Mouse (Mus musculus) adrenal gland, postnatal 36 days (tissue): ENCODE measurements around the gene Use1. TPM values are rescaled to one million over a fixed set of nuclear protein-coding genes. Genes with fewer than 3 reads are reported as not detected.
A peak's percentile ranks its signal among the peaks of the same experiment; 100 is the strongest.

ENCODE experiments used
- DNase-seq, 2 experiments: peaks; one replicate each; pipeline ENCODE4 v3.0.0; 2021; ENCODE audit warnings: mixed read lengths in 1 of 2
- total RNA-seq, 2 experiments: library from RNA; stranded (reverse); gene quantifications; 2 replicates each; pipeline ENCODE4 v1.2.3; 2021

The Use1 gene
- total RNA-seq, 2 experiments from 2014 or later = 192 to 200 TPM

DNA sequence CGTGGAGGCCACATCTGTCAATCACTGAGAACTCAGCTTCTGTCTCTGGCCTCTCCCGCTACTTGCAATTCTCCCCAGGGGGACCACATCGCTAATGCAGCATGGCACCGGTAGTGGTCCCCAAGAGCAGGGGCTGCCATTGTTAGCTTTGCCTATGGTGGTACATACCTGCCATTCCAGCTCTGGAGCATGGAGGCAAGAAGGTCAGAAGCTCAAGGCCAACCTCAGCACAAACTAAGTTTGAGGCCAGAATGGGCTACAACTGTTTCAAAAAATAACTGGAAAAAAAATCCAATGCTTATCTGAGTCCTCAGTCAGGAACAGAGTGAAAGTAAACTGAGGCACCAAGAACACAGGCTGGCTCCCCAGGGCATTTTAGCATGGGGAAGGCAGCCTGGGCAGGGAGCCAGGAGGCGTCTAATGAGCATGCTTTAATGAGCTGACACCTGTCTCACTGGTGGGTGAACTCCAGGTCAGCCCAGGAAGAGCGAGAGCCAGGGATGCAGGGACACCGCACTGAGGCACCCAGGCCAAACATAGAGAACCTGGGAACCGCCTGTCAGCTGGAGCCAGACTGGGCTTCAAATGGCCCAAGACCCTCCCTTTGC lies 9.9 kb downstream of the Use1 start:
- no peak for DNase-seq

DNA sequence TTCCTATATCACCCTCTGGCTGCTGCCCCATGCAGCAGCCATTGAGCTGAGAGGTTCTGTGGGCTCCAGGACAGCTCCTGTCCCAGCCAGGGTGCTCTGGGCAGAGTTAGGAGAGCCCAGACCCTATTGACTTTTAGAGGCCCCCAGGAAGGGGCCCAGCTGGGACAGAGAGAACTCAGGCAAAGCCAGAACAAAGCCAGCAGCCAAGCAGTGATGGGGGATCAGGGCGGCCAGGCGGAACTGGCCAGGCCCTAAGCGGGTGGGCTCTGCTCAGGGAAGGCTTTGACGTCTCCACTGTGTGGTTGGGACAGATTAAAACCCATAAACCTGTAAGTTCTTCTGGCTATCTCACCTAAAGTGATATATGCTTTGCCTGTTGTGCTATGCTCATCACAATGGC lies 12.4 kb downstream of the Use1 start:
- DNase-seq = no peak

DNA sequence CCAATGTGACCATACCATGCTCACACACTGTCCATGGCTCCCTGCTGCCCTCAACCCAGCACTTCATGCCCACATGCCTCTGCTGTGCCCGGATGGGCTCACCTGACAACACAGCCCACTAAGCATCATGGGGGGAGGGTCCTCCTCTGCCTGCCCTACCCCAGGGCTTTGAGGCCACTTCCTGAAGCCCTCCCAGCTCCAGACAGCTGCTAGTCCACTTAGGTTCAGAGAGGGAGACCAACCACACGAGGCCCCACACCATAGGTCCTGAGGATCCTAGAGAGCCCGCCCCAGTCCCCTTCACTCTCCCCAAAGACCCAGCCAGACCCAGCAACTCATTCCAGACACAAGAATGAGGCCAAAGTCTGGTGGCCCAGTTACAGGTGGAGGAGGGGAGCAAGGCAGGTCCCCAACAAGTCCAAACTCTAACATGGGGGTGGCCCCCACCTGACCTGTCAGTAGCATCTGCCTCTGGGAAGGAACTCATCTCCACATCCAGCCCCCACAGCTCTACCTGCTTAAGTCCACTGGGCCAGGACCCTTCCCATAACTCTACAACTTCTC lies 12.9 kb downstream of the Use1 start:
- no peak for DNase-seq

DNA sequence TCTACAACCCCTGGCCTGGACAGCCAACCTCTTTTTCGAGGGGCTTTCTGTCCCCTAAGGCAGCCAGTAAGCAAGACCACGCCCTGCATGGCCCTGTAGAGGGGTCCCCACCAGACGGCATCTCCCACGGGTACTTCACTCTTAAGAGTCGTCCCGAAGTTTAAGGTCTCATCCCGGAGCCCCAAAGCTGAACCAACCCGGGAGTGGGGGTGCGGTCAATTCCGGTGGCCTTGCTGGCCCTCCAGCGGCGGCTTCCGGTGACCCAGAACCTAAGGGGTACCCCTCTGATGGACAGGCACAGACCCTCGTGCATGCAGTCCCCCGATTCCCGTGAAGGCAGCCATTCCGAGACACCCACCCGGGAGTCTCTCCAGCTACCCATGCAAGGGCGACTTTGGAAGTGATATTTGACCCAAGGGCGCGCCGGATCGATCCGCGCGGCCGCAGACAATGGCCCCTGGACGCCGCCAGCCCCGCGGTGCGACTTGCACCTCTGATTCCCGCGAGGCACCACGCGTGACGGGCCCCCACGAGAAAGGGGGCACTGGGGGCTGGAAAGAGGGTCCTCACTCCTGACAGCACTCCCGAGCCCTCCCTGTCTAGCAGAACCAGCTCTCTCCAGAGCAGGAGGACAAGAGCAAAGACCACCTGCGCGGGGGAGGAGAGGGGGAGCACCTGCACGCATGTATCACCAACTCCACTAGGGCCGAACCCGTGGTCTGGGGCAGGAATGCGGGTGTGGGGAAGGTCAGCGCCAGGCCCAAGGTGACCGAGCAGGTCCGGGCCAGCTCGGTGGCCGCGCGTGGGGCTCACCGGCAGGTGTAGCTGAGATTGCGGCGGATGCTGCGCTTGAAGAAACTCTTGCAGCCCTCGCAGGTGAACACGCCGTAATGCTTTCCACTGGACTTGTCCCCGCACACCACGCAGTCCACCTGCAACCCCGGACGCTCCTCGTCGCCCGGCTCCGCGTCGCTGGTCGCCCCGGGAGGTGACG lies 13.8 kb downstream of the Use1 start:
- peak; percentile 48 to 73 for DNase-seq

DNA sequence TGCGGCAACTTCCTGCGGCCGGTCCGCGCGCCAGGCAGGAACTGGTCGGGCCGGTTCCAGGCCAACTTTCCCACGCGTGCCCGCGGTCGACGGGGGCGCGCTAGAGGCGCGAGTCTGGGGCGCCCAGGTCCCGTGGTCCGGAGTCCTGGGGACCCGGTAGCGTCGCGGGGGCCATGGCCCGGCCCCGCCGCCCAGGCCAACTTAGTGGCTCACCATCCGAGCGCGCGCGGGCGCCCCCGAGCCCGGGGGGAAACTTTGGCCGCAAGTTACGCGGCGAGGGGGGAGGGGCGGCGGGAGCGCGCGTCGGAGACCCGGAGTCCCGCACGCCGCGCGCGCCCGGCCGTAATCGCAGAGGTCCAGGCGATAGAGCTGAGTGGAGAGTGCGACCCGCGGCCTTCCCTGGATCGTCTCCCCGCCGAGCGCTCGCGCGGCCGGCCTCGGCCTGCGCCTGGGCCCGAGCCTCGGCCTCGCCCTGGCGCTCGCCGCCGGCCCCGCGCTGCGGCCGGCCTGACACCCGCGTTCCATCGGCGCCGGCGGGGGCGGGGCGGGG lies 14.8 kb downstream of the Use1 start, which contains the start of gene Nr2f6:
Gene Nr2f6, minus strand, starts transcription at position 540 of the 550 bp plus-strand sequence.
- DNase-seq = peak; percentile 66 to 82

DNA sequence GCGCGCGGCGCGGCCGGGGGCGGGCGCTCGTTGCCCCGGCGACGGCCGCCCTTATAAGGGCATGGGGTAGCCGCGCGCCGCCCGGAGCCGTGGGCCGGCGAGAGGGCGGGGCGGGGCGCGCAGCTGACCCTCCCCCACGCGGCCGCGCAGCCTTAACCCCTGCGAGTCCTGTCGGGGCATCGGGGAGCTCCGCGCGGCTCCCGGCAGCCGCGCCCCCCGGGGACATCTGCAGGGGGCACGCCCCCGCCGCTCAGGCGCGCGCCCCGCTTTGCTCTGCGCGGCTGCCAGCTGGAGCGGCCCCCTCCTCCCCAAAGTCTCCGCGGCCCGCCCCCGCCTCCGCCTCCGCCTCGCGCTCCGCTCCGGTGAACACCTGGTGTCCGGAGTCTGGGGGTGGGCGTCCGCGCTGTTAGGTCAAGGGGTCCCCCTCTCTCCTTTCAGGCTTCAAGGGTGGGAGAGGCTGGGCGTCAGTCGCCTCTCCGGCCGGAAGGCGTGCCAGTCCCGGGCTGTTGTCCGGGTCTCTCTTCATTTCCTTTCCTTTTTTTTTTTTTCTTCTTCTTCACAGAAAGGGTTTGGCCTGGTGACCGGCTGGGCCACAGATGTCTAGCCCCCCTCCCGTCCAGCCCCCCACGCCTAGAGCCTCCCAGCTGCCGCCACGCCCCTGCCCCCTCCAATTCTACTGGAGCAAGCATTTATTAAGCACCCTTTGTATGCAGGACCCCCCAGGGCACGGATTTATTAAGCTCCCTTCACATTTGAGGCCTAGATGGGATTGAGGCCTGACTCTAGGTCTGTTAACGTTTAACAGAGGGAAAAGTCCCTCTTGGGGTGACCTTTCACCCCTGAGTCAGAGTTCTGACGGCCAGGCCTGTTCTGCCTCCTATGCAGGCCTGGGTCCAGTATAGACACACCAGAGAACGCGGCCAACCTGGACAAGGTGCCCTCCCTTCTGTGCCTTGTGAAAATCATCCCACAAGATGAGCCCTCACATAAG lies 15.6 kb downstream of the Use1 start:
- DNase-seq = peak; percentile 92 to 95

DNA sequence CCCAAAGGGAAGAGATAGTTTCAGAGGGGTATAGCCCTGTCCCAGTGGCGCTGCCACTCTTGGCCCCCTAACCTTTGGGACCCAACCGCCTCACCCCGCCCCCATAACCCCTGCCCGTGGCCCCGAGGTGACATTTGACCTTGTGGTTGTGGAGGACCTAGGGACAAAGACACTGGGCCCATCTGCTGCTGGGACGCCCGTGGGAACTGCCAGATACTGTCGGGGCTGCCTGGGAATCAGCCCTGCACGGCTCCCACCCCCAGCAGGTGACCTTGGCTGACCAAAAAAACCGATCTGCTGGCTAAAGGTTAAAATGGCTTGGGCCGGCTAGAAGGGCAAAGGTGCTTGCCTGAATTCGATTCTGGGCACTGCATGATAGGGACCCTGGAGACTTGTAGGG lies 16.7 kb downstream of the Use1 start:
- DNase-seq = peak in 1 of 2 experiments; percentile 68

DNA sequence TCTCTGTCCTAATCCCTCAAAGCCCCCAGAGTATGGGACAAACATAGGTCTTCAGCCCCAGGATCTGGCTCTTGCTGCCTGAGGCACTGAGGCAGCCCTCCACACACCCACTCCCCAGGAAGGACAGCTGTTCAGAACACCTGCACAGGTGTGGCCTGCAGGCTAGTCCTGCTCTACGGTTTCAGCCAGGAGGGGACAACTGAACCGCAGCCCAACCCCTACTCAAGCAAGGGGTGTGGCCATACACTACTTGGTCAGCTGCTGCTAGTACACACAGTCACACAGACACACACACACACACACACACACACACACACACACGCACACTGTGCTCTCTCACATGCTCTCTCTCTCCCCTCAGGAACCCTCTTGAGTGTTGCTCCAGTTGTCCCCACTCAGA lies 17.2 kb downstream of the Use1 start:
- no peak for DNase-seq

DNA sequence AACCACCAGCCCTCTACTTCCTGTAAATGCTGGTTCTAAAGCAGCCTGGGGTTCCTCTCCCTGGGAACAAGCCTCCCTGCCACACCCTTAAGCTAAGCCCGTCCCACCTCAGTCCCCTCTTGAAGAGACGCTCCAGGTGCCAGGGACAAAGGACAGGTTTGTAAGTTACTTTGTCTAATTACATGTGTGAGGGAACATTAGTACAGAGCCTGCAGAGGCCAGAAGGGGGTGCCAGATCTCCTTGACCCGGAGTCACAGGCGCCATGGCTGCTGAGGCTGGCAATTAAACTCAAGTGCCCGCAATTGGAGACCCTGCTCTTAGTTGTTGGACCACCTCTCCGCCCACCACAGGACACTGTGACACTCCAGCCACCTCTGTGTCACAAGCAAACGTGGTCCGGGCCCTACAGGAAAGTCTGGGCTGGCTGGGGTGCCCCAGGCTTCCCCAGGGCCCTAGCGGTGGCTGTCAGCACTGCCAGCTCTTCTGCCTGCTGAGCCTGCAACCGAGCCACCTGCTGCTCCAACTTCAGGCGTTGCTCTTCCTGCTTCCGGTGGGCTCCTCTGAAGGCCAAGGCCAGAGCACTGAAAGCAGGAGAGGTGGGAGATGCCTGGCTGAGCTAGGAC lies 18.7 kb downstream of the Use1 start:
- DNase-seq = no peak

DNA sequence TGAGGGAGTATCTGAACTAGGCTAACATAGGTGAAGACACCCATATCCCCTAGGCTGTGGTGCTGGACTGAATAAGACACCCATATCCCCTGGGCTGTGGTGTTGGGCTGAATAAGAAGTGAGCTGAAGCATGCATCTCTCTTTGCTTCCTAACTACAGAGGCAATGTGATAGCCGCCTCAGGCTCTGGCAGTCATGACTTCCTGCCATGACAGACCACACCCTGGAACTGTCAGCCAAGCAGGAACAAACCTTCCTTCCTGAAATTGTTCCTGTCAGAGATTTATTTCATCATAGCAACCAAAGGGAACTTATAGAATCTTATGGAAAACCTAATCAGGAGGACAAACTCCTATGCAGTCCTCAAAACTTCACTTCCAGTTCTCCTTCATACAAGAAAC lies 21.6 kb downstream of the Use1 start:
- no peak for DNase-seq

DNA sequence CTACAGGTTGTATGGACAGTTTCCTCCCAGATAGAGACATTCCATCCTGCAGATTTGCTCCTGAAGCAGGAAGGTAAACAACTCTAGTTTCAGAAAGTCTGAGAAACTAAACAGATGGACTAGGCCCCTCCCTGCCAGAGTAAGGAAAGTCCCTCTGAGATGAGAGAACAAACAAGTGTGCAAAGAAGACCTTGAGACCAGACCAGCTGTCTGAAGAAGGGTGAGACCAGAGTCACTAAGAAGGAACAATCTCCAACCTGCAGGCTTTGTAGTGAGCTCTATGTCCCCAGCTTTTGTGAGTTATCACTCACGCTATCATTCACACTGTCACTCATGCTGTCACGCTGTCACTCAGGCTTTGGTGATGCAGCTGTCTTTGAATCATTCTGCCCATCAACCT lies 25.0 kb downstream of the Use1 start:
- DNase-seq = no peak

DNA sequence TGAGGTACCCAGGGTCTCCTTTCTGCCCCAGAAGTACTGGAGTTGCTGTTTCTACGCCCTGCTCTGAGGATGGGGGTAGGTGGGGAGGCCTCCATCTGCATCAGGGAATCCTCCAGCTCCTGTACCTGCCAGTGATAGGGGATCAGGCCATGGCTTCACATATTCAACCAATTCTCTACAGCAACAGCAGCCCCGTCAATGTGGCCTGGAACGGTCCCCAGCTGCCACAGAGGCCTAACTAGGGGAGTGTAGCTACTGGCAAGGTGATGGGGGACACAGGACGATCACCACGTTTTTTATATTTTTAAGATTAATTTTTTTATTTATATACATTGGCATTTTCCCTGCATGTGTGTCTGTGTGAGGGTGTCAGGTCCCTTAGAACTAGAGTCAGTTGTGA lies 25.7 kb downstream of the Use1 start:
- no peak for DNase-seq

DNA sequence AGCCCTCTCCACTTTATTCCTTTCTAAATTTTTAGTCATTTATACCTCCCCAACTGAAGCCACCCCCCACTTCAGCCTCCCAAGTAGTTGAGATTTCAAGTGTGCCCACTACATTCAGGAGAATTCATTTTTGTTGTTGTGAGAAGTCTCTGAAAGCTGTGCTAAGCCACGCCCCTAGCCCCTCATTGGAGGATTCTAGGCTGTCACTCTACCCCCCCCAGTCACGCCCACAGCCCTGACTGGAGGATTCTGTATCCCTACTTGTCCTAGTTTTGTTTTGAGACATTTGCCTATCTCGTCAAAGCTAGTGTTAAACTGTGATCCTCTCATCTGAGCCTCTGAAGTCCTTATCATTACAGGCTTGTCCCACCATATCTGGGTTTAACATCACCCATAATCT lies 26.2 kb downstream of the Use1 start:
- peak; percentile 54 to 68 for DNase-seq

DNA sequence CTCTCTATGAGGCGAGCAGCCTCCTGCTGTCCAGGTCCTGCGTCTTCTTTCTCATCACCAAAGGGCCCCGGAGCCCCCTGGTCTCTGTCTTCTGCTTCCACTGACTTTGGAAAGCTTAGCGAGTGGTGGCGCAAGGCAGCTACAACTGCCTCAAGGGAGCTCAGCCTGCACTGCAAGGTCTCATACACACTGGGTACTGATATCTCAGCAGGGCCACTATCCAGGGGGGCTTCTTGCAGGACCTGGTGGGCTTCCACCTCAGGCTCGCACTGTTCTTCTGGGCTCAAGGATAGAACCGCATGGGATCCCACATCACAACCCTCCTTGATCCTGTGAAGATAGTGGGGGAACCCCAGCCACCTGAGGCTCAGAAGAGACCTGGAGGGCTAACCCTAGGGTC lies 27.8 kb downstream of the Use1 start:
- no peak for DNase-seq

DNA sequence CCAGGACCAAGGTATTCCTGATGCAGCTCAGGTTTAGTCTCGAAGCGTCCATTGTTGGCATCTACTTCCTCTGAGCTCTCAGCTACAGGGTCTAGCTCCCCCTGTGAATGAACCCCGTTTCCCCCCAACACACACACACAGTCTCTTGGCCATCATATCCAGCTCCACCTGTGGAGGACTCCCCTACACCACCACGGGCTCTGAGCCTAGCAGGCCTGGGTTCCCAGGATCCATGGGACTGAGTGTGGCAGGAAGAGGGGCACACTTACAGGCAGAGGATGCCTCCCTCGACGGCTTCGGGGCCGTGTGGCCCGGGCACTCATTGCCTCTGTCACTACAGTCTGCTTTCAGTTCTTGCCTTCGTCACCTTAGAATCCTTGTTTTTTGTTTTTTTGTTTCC lies 28.4 kb downstream of the Use1 start:
- no peak for DNase-seq

DNA sequence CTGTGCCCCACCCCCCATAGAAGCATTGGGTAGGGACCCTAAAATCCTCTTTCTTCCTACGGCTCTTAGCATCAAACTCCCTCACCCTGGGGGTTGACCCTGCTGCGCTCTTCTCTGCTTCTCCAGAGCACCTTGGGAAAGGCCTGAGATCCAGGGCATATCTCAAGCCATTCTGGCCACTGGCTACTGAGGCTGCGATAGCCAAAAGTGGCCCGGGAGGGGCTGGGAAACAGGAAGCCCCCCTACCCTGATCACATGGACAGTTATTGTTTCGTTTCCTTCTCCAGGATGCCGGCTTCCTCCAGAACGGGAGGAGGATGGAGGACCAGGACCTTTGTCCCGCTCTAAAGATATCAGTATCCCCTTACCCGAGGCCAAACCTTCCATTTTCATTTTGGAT lies 29.0 kb downstream of the Use1 start, which contains the start of gene Ushbp1:
Gene Ushbp1, minus strand, starts transcription at position 174 of the 400 bp plus-strand sequence.
- DNase-seq = peak in 1 of 2 experiments; percentile 57

DNA sequence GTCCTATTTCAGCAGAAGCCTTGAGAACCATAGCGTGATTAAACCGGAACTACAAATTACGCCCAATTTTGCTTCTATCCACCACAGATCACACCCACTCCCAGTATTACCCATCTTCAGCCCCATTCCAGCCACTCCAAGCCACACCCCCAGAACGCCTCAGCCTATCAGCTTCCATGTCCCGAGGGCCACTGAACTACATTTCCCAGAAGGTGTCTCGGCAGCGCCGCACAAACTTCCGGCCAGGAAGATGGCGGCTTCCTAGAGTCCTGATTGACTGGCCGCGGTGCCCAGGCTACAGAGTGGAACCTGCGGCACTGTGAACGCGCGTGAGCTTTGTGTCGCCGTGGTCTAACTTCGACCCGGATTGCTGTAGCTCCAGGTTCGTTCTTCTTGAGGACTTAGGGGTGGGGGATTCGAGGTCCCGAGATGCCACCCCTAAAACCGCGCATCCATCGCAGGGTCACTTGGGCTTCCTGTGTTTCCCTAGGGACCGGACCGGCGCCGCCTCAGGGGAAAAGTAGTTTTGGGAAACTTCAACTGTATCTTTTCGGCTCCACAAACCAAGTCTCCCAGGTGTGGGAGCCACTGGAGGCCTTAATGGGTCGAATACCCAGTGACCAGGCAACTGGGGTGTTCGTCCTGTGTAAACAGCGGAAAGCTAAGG lies 30.1 kb downstream of the Use1 start, which contains the start of gene Babam1:
Gene Babam1, plus strand, starts transcription at position 223 of the 667 bp plus-strand sequence.
- DNase-seq = peak; percentile 94 to 95

DNA sequence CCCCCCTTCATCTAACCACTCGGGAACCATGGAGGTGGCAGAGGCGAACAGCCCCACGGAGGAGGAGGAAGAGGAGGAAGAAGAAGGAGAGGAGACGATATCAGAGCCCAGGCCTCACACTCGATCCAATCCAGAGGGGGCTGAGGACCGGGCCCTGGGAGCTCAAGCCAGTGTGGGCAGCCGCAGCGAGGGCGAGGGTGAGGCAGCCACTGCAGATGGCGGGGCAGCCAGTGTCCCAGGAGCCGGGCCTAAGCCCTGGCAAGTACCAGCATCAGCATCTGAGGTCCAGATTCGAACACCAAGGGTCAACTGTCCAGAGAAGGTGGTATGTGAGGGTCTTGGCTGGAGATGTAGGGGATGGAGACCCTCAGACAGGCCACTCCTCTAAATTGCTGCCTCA lies 31.1 kb downstream of the Use1 start:
- DNase-seq = no peak

DNA sequence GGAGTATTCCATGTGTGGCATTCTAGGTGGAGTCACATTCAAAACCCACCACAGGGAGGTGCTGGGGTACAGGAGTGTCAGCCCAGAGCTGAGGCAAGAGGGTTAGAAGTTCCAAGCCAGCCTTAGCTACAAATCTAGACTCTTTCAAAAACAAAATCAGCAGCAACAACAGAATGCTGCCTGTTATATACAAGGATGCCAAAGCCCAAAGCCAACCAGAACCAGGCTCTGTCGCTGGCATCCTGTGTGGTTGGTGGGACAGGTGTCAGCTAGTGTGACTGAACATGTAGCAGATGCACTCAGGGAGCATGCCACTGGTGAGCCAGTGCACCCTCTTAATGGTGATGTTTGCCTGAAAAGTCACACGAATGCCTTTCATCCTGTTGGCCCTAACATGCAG lies 34.2 kb downstream of the Use1 start:
- no peak for DNase-seq

DNA sequence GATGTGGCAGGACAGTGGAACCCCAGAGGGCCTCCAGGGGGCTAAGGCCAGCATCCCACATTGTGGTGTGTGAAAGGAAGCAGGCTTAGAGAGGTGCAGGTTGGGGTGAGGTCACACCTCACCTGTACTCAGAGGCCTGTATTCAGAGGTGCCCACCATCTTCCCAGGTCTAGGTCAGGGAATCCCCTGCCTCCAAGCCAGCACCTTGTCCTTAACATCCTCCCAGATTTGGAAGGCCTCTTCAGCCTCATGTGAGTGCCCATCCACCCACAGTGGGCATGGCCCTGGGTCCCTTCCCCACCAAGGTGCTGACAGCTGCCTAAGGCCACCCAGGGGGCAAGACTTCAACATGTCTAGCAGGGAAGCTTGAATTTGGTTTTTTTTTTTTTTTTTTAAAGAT lies 34.8 kb downstream of the Use1 start:
- no peak for DNase-seq
